In genomic region chr17:79919566-79920350, GRCm38 (mm10) we compare ENCODE assay signal across 9 mouse cellular contexts. TPM values are rescaled to one million over a fixed set of nuclear protein-coding genes. Genes with fewer than 3 reads are reported as not detected.
A peak's percentile ranks its signal among the peaks of the same experiment; 100 is the strongest.
DNase-seq lines count a peak whose midpoint lies in the region; ATAC-seq lines count a peak whose summit lies in the region.
"Had no signal": no experiment of that assay in that cellular context is flagged by ENCODE, and none has a peak within 500 bp of the region (broad histone marks: within the 10 kb centered on the region; RNA-seq: fewer than 3 reads in every experiment).

No protein-coding gene starts in this region.

- WGBS in heart, embryonic 10.5 days: 72% methylated on average over 15 of the region's 15 CpGs
- WGBS in hindbrain, embryonic 13.5 days: 70% methylated on average over 15 of the region's 15 CpGs

- ATAC-seq in hindbrain, embryonic 13.5 days (ENCODE audit: low FRiP score): no peak

- H3K9ac ChIP-seq in hindbrain, embryonic 13.5 days: no peak overlapping the region
- H3K9ac ChIP-seq: embryonic facial prominence, embryonic 12.5 days had no signal

- DNase-seq in heart, adult 11 months: peak; percentile 96
- no peak for DNase-seq in heart, embryonic 10.5 days (ENCODE audit: low spot score)
- DNase-seq in ZHBTc4 (ENCODE audit: low read depth, low spot score): peak; percentile 38
- peak; percentile 18 for DNase-seq in gastrocnemius, postnatal 14 days
- DNase-seq in kidney, postnatal 10 days: peak; percentile 28
- DNase-seq in ovary, postnatal 14 days (ENCODE audit: low spot score): peak; percentile 13
- no peak for DNase-seq in thymus, postnatal 0 days (ENCODE audit: low spot score)

- no peak overlapping the region for H3K4me3 ChIP-seq in heart, embryonic 10.5 days
- H3K4me3 ChIP-seq in hindbrain, embryonic 13.5 days: no peak overlapping the region
- H3K4me3 ChIP-seq: embryonic facial prominence, embryonic 12.5 days had no signal

- H3K27me3 ChIP-seq in heart, embryonic 10.5 days (ENCODE audit: insufficient read depth, poor library complexity, severe bottlenecking): no peaks in the 10 kb centered on the region
- H3K27me3 ChIP-seq in hindbrain, embryonic 13.5 days: no peaks in the 10 kb centered on the region
- H3K27me3 ChIP-seq: embryonic facial prominence, embryonic 12.5 days had no signal

- H3K36me3 ChIP-seq in heart, embryonic 10.5 days: no peaks in the 10 kb centered on the region
- H3K36me3 ChIP-seq in hindbrain, embryonic 13.5 days: no peaks in the 10 kb centered on the region
- H3K36me3 ChIP-seq: embryonic facial prominence, embryonic 12.5 days had no signal

- peaks cover 9% of the 10 kb centered on the region for H3K4me1 ChIP-seq in heart, embryonic 10.5 days
- 0 out of 2 replicates have a peak, but pooled peaks cover 5% of the 10 kb centered on the region for H3K4me1 ChIP-seq in hindbrain, embryonic 13.5 days (replicated peaks)
- H3K4me1 ChIP-seq: embryonic facial prominence, embryonic 12.5 days had no signal

- intact Hi-C loops in gastrocnemius, postnatal 14 days (cut with DNase I; ENCODE audit: low total_unique reads): no loop called here

- no peak overlapping the region for H3K4me2 ChIP-seq in hindbrain, embryonic 13.5 days
- H3K4me2 ChIP-seq: embryonic facial prominence, embryonic 12.5 days had no signal

- H3K9me3 ChIP-seq in heart, embryonic 10.5 days: no peaks in the 10 kb centered on the region
- no peaks in the 10 kb centered on the region for H3K9me3 ChIP-seq in hindbrain, embryonic 13.5 days
- H3K9me3 ChIP-seq: embryonic facial prominence, embryonic 12.5 days had no signal

- H3K27ac ChIP-seq in heart, embryonic 10.5 days: no peak overlapping the region
- no peak overlapping the region for H3K27ac ChIP-seq in hindbrain, embryonic 13.5 days
- H3K27ac ChIP-seq: embryonic facial prominence, embryonic 12.5 days had no signal

RNA-seq across cellular contexts. Expression of gene Atl2, which starts 23.8 kb away (rescaled TPM):
- polyA plus RNA-seq in heart, embryonic 10.5 days (2016; fragmentation: Nextera tagmentation; extraction: Ambion mirVana): 36.4 and 39.1 TPM in 2 replicates
- 10 to 100 TPM; 70.9 to 88.2 TPM for total RNA-seq in gastrocnemius, postnatal 14 days (2021)
- polyA plus RNA-seq in thymus, postnatal 0 days (2015; fragmentation: Nextera tagmentation; extraction: Ambion mirVana): 130 and 146 TPM in 2 replicates
- polyA plus RNA-seq in hindbrain, embryonic 13.5 days (2015; fragmentation: Nextera tagmentation; extraction: Ambion mirVana): 34.2 and 35.4 TPM in 2 replicates

Comparison
In these comparisons a context has a peak if more than half of its experiments do, and no peak if none do; other contexts are left out.
1. DNase-seq: peak in heart, adult 11 months (single experiment), ZHBTc4 (single experiment), gastrocnemius, postnatal 14 days (single experiment), kidney, postnatal 10 days (single experiment) and ovary, postnatal 14 days (single experiment); none in heart, embryonic 10.5 days (single experiment) and thymus, postnatal 0 days (single experiment).